Mouse (Mus musculus): ENCODE data around the gene Epn1. TPM values are rescaled to one million over a fixed set of nuclear protein-coding genes. Genes with fewer than 3 reads are reported as not detected.

Gene Epn1
- 62.9 and 66.4 TPM in 2 replicates for polyA plus RNA-seq (2016; fragmentation: Nextera tagmentation; extraction: Ambion mirVana)

DNA sequence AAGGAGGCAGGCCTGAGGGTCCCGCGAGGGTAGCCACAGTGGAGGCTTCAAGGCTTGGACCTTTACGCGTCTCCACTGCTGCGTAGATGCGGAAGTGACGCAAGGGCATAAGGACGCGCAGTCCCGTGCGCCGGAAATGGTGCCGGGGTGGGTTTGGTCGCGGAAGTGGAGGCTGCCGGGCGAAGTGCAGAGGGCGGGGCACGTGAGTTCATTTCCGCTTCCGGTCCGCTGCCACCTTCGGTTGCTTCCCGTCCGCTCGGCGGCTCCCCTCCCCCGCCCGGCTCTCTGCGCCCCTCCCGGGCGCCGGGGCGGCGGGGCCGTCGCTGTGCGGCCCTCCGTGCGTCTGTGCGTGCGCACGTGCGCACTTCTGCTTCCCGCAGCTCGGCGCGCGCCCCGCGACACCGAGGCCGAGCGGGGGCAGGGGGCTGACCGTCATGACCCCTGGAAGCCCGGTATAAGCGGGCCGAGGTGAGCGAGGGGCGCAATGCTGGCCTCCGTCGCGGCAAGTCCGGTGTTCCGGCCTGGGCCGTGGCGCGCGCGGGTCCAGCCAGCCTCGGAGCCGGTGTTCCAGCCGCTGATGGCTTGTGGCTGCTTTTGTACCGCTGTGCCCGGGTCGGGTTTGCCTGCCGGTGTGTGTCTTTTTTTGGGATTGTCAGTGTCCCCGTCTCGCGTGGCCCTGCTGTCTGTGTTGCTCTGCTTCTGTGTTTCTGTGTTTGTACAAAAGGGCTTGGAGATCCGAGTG is at the start of gene Epn1:
Gene Epn1 (plus strand): TSS at position 226 of the 742 bp plus-strand sequence.
- Histone ChIP-seq H3K4me3 (replicated peaks) (peak within 1 kb of the TSS; percentile 94), H3K9me3 (no peaks in the 10 kb centered on the region), H3K4me2 (peak within 1 kb of the TSS; percentile 92), H3K36me3 (replicated peaks) (peaks cover 60% of the 10 kb centered on the region), H3K27ac (peak within 1 kb of the TSS; percentile 90), H3K27me3 (no peaks in the 10 kb centered on the region), H3K9ac (peak within 1 kb of the TSS; percentile 94), H3K4me1 (peaks cover 16% of the 10 kb centered on the region)
- WGBS, result under 1% methylated on average over 81 of the region's 81 CpGs
- ATAC-seq (ENCODE audit: low FRiP score), result peak; percentile 98

DNA sequence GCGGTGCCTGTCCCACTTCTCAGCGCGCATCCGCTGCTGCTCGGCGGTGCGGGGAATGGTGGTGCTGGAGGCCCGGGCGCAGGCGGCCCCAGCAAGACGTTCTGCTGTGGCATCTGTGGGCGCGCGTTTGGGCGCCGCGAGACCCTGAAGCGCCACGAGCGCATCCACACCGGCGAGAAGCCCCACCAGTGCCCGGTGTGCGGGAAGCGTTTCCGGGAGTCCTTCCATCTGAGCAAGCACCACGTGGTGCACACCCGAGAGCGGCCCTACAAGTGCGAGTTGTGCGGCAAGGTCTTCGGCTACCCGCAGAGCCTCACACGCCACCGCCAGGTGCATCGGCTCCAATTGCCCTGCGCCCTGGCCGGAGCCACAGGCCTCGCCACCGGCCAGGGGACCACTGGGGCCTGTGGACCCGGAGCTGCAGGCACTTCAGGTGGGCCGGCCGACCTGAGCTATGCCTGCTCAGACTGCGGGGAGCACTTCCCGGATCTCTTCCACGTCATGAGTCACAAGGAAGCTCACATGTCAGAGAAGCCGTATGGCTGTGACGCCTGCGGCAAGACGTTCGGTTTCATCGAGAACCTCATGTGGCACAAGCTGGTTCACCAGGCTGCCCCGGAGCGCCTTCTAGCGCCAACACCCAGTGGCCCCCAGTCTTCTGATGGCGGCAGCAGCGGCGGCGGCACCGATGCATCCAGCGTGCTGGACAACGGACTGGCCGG is 49.3 kb upstream of the Epn1 start:
- Histone ChIP-seq H3K4me1 (no peaks in the 10 kb centered on the region), H3K4me2 (no peak overlapping the region), H3K27ac (no peak overlapping the region), H3K36me3 (replicated peaks) (peaks cover 94% of the 10 kb centered on the region), H3K9me3 (peaks cover 29% of the 10 kb centered on the region), H3K27me3 (no peaks in the 10 kb centered on the region), H3K4me3 (replicated peaks) (0 out of 2 replicates have a peak overlapping the region, but pooled peaks have one; percentile 4), H3K9ac (no peak overlapping the region)
- no peak for ATAC-seq (ENCODE audit: low FRiP score)
- WGBS, result 85% methylated on average over 63 of the region's 63 CpGs

DNA sequence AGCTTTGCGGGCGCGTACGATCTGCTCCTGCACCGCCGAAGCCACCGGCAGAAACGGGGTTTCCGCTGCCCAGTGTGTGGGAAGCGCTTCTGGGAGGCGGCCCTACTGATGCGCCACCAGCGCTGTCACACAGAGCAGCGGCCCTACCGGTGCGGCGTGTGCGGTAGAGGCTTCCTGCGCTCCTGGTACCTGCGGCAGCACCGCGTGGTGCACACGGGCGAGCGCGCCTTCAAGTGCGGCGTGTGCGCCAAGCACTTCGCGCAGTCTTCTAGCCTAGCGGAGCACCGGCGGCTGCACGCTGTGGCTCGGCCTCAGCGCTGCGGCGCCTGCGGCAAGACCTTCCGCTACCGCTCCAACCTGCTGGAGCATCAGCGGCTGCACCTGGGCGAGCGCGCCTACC is 48.5 kb upstream of the Epn1 start:
- Histone ChIP-seq H3K9me3 (peaks cover 29% of the 10 kb centered on the region), H3K36me3 (replicated peaks) (peaks cover 95% of the 10 kb centered on the region), H3K4me3 (replicated peaks) (no peak overlapping the region), H3K9ac (no peak overlapping the region), H3K27ac (no peak overlapping the region), H3K4me1 (no peaks in the 10 kb centered on the region), H3K27me3 (no peaks in the 10 kb centered on the region), H3K4me2 (no peak overlapping the region)
- no peak for ATAC-seq (ENCODE audit: low FRiP score)
- 78% methylated on average over 43 of the region's 46 CpGs for WGBS

DNA sequence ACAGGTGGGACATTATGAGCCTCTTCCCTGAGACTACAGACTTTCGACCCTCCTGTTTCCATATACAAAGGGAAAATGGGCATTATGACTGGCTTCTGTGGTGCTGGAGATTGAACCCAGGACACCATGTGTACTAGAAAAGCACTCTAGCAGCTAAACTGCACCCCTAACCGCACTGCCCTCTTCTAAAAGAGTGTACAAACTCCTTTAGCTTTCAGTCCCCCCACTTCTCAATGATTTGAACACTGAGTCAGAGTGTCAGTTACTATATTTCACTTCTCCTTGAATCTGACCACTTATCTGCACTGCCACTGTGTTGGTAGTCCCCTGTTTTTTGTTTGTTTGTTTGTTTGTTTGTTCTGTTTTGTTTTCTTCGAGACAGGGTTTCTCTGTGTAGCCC is 46.2 kb upstream of the Epn1 start, which contains the start of gene 4632433K11Rik:
Gene 4632433K11Rik (plus strand): TSS at position 301 of the 400 bp plus-strand sequence.
- Histone ChIP-seq H3K4me1 (peaks cover 9% of the 10 kb centered on the region), H3K4me2 (no peak within 1 kb of the TSS), H3K27me3 (no peaks in the 10 kb centered on the region), H3K36me3 (replicated peaks) (peaks cover 77% of the 10 kb centered on the region), H3K27ac (no peak within 1 kb of the TSS), H3K4me3 (replicated peaks) (no peak within 1 kb of the TSS), H3K9me3 (peaks cover 29% of the 10 kb centered on the region), H3K9ac (no peak within 1 kb of the TSS)
- no peak for ATAC-seq (ENCODE audit: low FRiP score)
- 91% methylated on average over 3 of the region's 3 CpGs for WGBS

DNA sequence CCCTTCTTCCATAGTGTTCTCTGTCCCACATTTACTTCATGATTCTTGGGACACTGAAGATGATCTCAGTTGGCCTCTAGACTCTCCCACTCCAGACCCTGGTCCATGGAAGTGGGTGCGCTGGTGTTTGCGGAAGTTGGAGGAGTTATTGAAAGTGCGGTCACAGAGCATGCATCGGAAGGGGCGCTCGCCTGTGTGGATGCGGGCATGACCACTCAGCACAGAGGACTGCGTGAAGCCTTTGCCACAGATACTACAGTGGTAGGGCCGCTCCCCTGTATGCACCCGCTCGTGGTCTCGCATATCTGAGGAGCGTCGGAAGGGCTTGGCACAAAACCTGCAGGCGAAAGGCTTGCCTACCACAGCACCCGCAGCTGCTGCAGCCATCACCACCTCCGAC is 44.4 kb upstream of the Epn1 start:
- 95% methylated on average over 17 of the region's 17 CpGs for WGBS
- Histone ChIP-seq H3K36me3 (replicated peaks) (peaks cover 59% of the 10 kb centered on the region), H3K4me2 (no peak overlapping the region), H3K4me3 (replicated peaks) (no peak overlapping the region), H3K4me1 (peaks cover 21% of the 10 kb centered on the region), H3K27me3 (no peaks in the 10 kb centered on the region), H3K27ac (no peak overlapping the region), H3K9ac (no peak overlapping the region), H3K9me3 (peaks cover 14% of the 10 kb centered on the region)
- ATAC-seq (ENCODE audit: low FRiP score), result no peak

DNA sequence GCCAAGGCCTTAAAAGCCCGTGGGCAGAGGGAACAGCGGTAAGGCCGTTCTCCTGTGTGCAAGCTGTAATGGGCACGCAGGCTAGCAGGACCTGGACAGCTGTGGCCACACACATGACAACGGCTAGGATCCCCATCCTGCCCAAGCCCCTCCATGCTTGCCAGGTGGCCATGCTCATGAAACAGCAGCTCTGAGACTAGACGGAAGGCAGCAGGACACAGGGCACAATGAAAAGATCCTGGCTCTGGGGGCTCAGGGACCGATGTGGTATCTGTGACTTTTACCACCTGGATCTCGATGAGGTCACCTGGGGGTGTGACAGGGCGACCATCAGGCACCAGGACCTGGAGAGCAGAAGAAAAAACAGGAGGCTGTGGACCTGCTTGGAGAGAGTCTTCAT is 43.9 kb upstream of the Epn1 start:
- 93% methylated on average over 9 of the region's 9 CpGs for WGBS
- Histone ChIP-seq H3K4me2 (no peak overlapping the region), H3K27ac (no peak overlapping the region), H3K27me3 (no peaks in the 10 kb centered on the region), H3K4me3 (replicated peaks) (no peak overlapping the region), H3K9ac (no peak overlapping the region), H3K9me3 (peaks cover 9% of the 10 kb centered on the region), H3K36me3 (replicated peaks) (peaks cover 55% of the 10 kb centered on the region), H3K4me1 (peaks cover 21% of the 10 kb centered on the region)
- ATAC-seq (ENCODE audit: low FRiP score), result no peak

DNA sequence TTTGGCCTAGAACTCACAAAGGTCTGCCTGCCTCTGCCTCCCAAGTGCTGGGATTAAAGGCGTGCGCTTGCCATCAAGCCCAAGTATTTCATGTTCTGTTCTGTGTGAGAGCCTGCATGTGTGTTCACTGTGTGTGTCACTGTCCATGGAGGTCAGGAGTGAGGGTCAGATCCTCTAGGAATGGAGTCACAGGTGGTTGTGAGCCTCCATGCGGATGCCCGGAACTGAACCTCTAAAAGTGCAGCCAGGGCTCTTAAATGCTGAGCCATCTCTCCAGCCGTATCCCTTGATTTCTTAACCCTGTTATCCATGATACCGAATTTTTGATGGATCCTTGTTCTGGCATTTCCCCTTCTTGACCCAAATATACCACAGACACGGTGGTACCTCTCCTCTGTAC is 43.0 kb upstream of the Epn1 start:
- H3K27me3 ChIP-seq, result no peaks in the 10 kb centered on the region
- H3K9me3 ChIP-seq, result peaks cover under 1% of the 10 kb centered on the region; the same call in 1 of the 2 replicates
- peaks cover 21% of the 10 kb centered on the region for H3K4me1 ChIP-seq
- H3K36me3 ChIP-seq (replicated peaks), result peaks cover 51% of the 10 kb centered on the region
- H3K4me2 ChIP-seq, result no peak overlapping the region
- WGBS, result 95% methylated on average over 7 of the region's 7 CpGs
- no peak overlapping the region for H3K4me3 ChIP-seq (replicated peaks)
- no peak overlapping the region for H3K27ac ChIP-seq
- H3K9ac ChIP-seq, result no peak overlapping the region
- no peak for ATAC-seq (ENCODE audit: low FRiP score)

DNA sequence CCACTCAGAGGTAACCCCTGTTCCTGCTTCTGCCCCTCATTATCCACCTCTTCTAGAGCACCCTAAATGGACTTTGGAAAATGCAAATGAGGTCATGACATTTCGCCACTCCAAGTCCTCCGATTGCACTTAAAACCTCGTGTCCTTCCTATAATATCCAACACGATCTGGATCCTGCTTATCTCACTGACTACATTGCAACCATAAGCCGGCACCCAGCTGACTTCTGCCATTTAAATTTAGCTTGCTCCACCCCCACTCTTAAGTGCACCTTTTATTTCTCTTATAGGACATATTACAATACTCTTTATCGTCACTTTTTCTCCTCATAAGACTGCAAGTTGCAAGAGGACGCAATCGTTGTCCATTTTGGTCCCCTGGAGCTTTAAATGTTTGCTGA is 42.6 kb upstream of the Epn1 start:
- WGBS, result 93% methylated on average over 8 of the region's 8 CpGs
- peak overlapping the region; percentile 66 for H3K4me3 ChIP-seq (replicated peaks)
- H3K27ac ChIP-seq, result peak overlapping the region; percentile 98; the same call in 1 of the 2 replicates

DNA sequence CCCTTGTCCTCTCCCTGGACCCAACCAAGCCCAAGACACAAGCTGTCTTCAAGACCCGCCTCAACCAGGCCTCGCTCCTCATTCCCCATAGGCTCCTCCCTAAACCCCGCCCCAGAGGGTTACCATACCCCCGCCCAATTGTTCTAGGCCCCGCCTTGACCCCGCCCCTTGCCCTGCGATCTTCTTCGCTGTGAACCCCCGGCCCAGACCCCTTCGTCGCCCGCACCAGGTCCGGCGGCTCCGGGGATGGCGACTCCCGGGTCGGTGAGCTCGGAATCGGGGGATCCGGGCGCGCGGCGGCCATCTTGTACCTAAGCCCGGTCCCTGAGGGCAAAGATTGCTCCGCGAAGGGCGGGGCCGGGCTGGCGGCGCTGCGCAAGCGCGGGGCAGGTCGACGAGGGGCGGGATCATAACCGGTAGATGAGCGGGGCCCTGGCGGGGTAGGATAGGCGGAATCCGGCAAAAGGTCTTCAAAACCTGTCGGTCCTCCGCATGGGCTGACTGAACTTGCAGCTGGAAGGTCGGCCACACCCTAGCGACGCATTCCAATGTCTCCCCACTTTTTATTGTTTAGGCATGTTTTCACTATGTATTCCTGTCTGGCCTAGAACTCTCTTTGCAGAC is 41.8 kb upstream of the Epn1 start, which contains the start of gene Zfp784:
Gene Zfp784 (minus strand): TSS at position 338 of the 624 bp plus-strand sequence.
- H3K36me3 ChIP-seq (replicated peaks), result peaks cover 39% of the 10 kb centered on the region
- under 1% methylated on average over 48 of the region's 48 CpGs for WGBS
- H3K4me2 ChIP-seq, result peak within 1 kb of the TSS; percentile 54
- no peaks in the 10 kb centered on the region for H3K9me3 ChIP-seq
- H3K4me1 ChIP-seq, result peaks cover 21% of the 10 kb centered on the region
- peak within 1 kb of the TSS; percentile 98 for H3K27ac ChIP-seq
- peak within 1 kb of the TSS; percentile 66 for H3K4me3 ChIP-seq (replicated peaks)
- no peaks in the 10 kb centered on the region for H3K27me3 ChIP-seq
- peak within 1 kb of the TSS; percentile 74 for H3K9ac ChIP-seq
- ATAC-seq (ENCODE audit: low FRiP score), result peak; percentile 96

More for the DNA sequence above, 42.6 kb upstream of the Epn1 start:
- H3K9ac ChIP-seq, result 0 out of 2 replicates have a peak overlapping the region, but pooled peaks have one; percentile 74
- no peaks in the 10 kb centered on the region for H3K27me3 ChIP-seq
- peaks cover 47% of the 10 kb centered on the region for H3K36me3 ChIP-seq (replicated peaks)
- peak overlapping the region; percentile 54 for H3K4me2 ChIP-seq
- peaks cover 21% of the 10 kb centered on the region for H3K4me1 ChIP-seq
- H3K9me3 ChIP-seq, result no peaks in the 10 kb centered on the region
- no peak for ATAC-seq (ENCODE audit: low FRiP score)

DNA sequence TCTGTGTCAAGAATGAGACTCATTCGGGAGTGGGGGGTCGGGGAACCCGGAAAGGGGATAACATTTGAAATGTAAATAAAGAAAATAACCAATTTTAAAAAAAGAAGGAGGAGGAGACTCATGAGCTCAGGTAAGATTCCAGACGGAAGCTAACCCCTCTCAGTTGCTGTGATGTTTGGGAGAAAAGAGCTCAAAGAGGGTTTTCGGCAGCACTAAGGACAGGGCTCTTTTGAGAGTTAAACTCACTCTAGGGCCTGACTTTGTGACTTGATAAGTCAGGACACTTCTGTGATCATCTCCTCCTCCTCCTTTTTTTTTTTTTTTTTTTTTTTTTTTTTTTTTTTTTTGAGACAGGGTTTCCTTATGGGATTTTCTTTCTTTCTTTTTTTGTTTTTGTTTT is 41.1 kb upstream of the Epn1 start:
- H3K4me2 ChIP-seq, result peak overlapping the region; percentile 54
- peak overlapping the region; percentile 66 for H3K4me3 ChIP-seq (replicated peaks)
- no peaks in the 10 kb centered on the region for H3K27me3 ChIP-seq
- WGBS, result 43% methylated on average over 5 of the region's 5 CpGs
- no peak for ATAC-seq (ENCODE audit: low FRiP score)
- peaks cover 32% of the 10 kb centered on the region for H3K36me3 ChIP-seq (replicated peaks)
- H3K27ac ChIP-seq, result 0 out of 2 replicates have a peak overlapping the region, but pooled peaks have one; percentile 98
- H3K4me1 ChIP-seq, result peaks cover 21% of the 10 kb centered on the region
- peak overlapping the region; percentile 74; the same call in 1 of the 2 replicates for H3K9ac ChIP-seq
- no peaks in the 10 kb centered on the region for H3K9me3 ChIP-seq

DNA sequence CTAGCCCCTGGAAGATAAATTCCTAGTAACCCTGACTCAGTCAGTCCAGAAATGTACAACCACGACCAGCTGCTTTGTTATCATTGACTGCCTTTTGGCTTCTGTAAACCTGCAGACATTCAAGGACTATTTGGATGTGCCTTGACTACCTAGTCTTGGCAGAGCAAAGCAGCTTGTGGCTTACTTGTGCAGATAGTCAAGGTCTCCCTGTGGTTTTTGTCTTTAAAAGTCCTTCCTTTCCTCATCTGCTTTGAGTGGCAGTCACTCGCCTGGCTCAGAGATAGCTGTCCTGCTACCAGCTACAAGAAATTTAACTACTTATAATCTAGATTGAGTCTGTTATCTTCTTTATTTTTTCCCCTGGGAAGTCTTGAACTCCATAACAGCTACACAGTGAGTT is 35.1 kb upstream of the Epn1 start:
- H3K9me3 ChIP-seq, result no peaks in the 10 kb centered on the region
- no peak overlapping the region for H3K4me2 ChIP-seq
- H3K9ac ChIP-seq, result no peak overlapping the region
- H3K4me3 ChIP-seq (replicated peaks), result no peak overlapping the region
- H3K4me1 ChIP-seq, result 0 out of 2 replicates have a peak, but pooled peaks cover under 1% of the 10 kb centered on the region
- 0 out of 2 replicates have a peak, but pooled peaks cover 3% of the 10 kb centered on the region for H3K27me3 ChIP-seq
- peaks cover 6% of the 10 kb centered on the region for H3K36me3 ChIP-seq (replicated peaks)
- ATAC-seq (ENCODE audit: low FRiP score), result no peak
- 75% methylated on average over 2 of the region's 2 CpGs for WGBS
- H3K27ac ChIP-seq, result no peak overlapping the region

DNA sequence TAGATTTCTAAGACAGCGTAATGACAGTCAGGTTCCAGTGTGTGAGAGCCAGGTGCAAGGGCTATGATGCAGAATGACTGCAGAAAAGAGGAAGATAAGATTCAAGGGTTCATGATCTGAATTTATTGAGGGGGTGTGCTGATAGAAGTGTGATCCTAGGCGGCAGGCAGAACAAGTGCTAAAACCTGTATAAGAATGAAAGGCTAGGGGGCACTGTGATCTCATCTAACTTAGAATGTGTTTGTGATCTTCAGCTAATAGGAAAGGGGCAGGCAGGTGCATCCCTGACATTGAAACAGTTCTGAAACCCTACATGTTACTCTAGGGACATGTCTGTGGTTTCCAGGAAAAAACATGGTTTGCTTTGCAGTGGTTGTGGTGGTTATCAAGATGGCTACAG is 33.9 kb upstream of the Epn1 start:
- Histone ChIP-seq H3K36me3 (replicated peaks) (peaks cover 5% of the 10 kb centered on the region; the same call in 1 of the 2 replicates), H3K4me1 (peaks cover 7% of the 10 kb centered on the region), H3K9me3 (no peaks in the 10 kb centered on the region), H3K4me2 (no peak overlapping the region), H3K4me3 (replicated peaks) (no peak overlapping the region), H3K27ac (no peak overlapping the region), H3K9ac (no peak overlapping the region), H3K27me3 (0 out of 2 replicates have a peak, but pooled peaks cover 3% of the 10 kb centered on the region)
- no peak for ATAC-seq (ENCODE audit: low FRiP score)
- WGBS, result 73% methylated on average over 2 of the region's 2 CpGs

Measured in forebrain, embryonic 12.5 days (tissue).